Mouse (Mus musculus): Measurements from ENCODE around the gene Chd9.

- TF ChIP-seq CTCF (IDR thresholded peaks at IDR 0.05; ENCODE audit: extremely low read depth, insufficient read depth, insufficient read length, insufficient replicate concordance) (no peak), POLR2A (IDR thresholded peaks at IDR 0.05; ENCODE audit: low read depth, low read length) (no peak)
Observed at GRCm38 (mm10) chr8:90878551-90878950, 50.4 kb downstream of the Chd9 start.

Data from spleen, adult 2 months (tissue).